Mouse (Mus musculus): ENCODE measurements around the gene Srrt. TPM values are rescaled to one million over a fixed set of nuclear protein-coding genes. Genes with fewer than 3 reads are reported as not detected.

The Srrt gene
- polyA plus RNA-seq, 1 experiment from 2014 or later, result 86.7 TPM

GRCm38 (mm10) chr5:137295296-137295695 is 12.2 kb downstream of the Srrt start:
- H3K27me3 ChIP-seq, result no peaks in the 10 kb centered on the region
- H3K36me3 ChIP-seq, result peaks cover 63% of the 10 kb centered on the region
- H3K9ac ChIP-seq, result peak overlapping the region; percentile 88
- H3K4me1 ChIP-seq (replicated peaks), result peaks cover 64% of the 10 kb centered on the region
- no peak for DNase-seq
- no peaks in the 10 kb centered on the region for H3K9me3 ChIP-seq (replicated peaks)
- H3K27ac ChIP-seq, result peak overlapping the region; percentile 100
- peak overlapping the region; percentile 100 for H3K4me2 ChIP-seq
- 73% methylated on average over 9 of the region's 9 CpGs for WGBS (ENCODE audit: insufficient replicate concordance)
- peak overlapping the region; percentile 83 for H3K4me3 ChIP-seq (replicated peaks)
- ATAC-seq (ENCODE audit: low read depth), result no peak

- DNase-seq, result no peak
- Histone ChIP-seq H3K4me2 (peak overlapping the region; percentile 100), H3K9ac (peak overlapping the region; percentile 88), H3K27me3 (no peaks in the 10 kb centered on the region), H3K9me3 (replicated peaks) (no peaks in the 10 kb centered on the region), H3K4me3 (replicated peaks) (peak overlapping the region; percentile 83), H3K4me1 (replicated peaks) (peaks cover 69% of the 10 kb centered on the region), H3K27ac (peak overlapping the region; percentile 100), H3K36me3 (peaks cover 57% of the 10 kb centered on the region)
- peak; percentile 19 for ATAC-seq (ENCODE audit: low read depth)
- 7% methylated on average over 18 of the region's 18 CpGs for WGBS (ENCODE audit: insufficient replicate concordance)
Measured at GRCm38 (mm10) chr5:137294744-137295093, 12.8 kb downstream of the Srrt start.

- peak; percentile 71 for ATAC-seq (ENCODE audit: low read depth)
- WGBS (ENCODE audit: insufficient replicate concordance), result under 1% methylated on average over 52 of the region's 52 CpGs
- DNase-seq, result peak; percentile 91
- Histone ChIP-seq H3K4me3 (replicated peaks) (peak within 1 kb of the TSS; percentile 83), H3K4me1 (replicated peaks) (peaks cover 74% of the 10 kb centered on the region), H3K27me3 (peaks cover 6% of the 10 kb centered on the region), H3K4me2 (peak within 1 kb of the TSS; percentile 100), H3K36me3 (peaks cover 51% of the 10 kb centered on the region), H3K27ac (peak within 1 kb of the TSS; percentile 100), H3K9me3 (replicated peaks) (no peaks in the 10 kb centered on the region), H3K9ac (peak within 1 kb of the TSS; percentile 88)
Measured at GRCm38 (mm10) chr5:137293839-137294743, 13.4 kb downstream of the Srrt start, which contains the start of gene Ufsp1. Gene Ufsp1 (plus strand): TSS chr5:137294629.

GRCm38 (mm10) chr5:137293282-137293681 is 14.2 kb downstream of the Srrt start:
- DNase-seq (peak; percentile 87), ATAC-seq (ENCODE audit: low read depth) (peak; percentile 45)
- H3K27ac ChIP-seq, result peak overlapping the region; percentile 100
- peaks cover 80% of the 10 kb centered on the region for H3K4me1 ChIP-seq (replicated peaks)
- H3K4me2 ChIP-seq, result peak overlapping the region; percentile 100
- WGBS (ENCODE audit: insufficient replicate concordance), result under 1% methylated on average over 15 of the region's 15 CpGs
- no peaks in the 10 kb centered on the region for H3K9me3 ChIP-seq (replicated peaks)
- peaks cover 43% of the 10 kb centered on the region for H3K36me3 ChIP-seq
- peaks cover 7% of the 10 kb centered on the region for H3K27me3 ChIP-seq
- H3K4me3 ChIP-seq (replicated peaks), result peak overlapping the region; percentile 83
- H3K9ac ChIP-seq, result peak overlapping the region; percentile 88

GRCm38 (mm10) chr5:137291381-137291926 is 16.0 kb downstream of the Srrt start:
- WGBS (ENCODE audit: insufficient replicate concordance), result 72% methylated on average over 15 of the region's 15 CpGs
- H3K27me3 ChIP-seq, result peaks cover 20% of the 10 kb centered on the region
- peaks cover 93% of the 10 kb centered on the region for H3K4me1 ChIP-seq (replicated peaks)
- no peaks in the 10 kb centered on the region for H3K9me3 ChIP-seq (replicated peaks)
- DNase-seq, result no peak
- no peak for ATAC-seq (ENCODE audit: low read depth)
- peaks cover 25% of the 10 kb centered on the region for H3K36me3 ChIP-seq
- peak overlapping the region; percentile 100 for H3K4me2 ChIP-seq
- peak overlapping the region; percentile 88 for H3K9ac ChIP-seq
- H3K4me3 ChIP-seq (replicated peaks), result peak overlapping the region; percentile 83
- peak overlapping the region; percentile 100 for H3K27ac ChIP-seq

GRCm38 (mm10) chr5:137290677-137291076 is 16.8 kb downstream of the Srrt start:
- H3K27ac ChIP-seq, result peak overlapping the region; percentile 100
- ATAC-seq (ENCODE audit: low read depth), result peak; percentile 67
- 12% methylated on average over 15 of the region's 15 CpGs for WGBS (ENCODE audit: insufficient replicate concordance)
- peaks cover 20% of the 10 kb centered on the region for H3K27me3 ChIP-seq
- DNase-seq, result peak; percentile 91
- peak overlapping the region; percentile 83 for H3K4me3 ChIP-seq (replicated peaks)
- H3K36me3 ChIP-seq, result peaks cover 17% of the 10 kb centered on the region
- peak overlapping the region; percentile 100 for H3K4me2 ChIP-seq
- no peaks in the 10 kb centered on the region for H3K9me3 ChIP-seq (replicated peaks)
- H3K4me1 ChIP-seq (replicated peaks), result peaks cover 88% of the 10 kb centered on the region
- H3K9ac ChIP-seq, result peak overlapping the region; percentile 88

GRCm38 (mm10) chr5:137289591-137290365 is 17.7 kb downstream of the Srrt start:
- ATAC-seq (ENCODE audit: low read depth), result peak; percentile 78
- WGBS (ENCODE audit: insufficient replicate concordance), result 12% methylated on average over 13 of the region's 13 CpGs
- Histone ChIP-seq H3K9ac (peak overlapping the region; percentile 94), H3K4me3 (replicated peaks) (peak overlapping the region; percentile 83), H3K27me3 (peaks cover 20% of the 10 kb centered on the region), H3K4me1 (replicated peaks) (peaks cover 79% of the 10 kb centered on the region), H3K27ac (peak overlapping the region; percentile 100), H3K36me3 (peaks cover 8% of the 10 kb centered on the region), H3K4me2 (peak overlapping the region; percentile 100), H3K9me3 (replicated peaks) (no peaks in the 10 kb centered on the region)
- DNase-seq, result peak; percentile 93

- Histone ChIP-seq H3K27ac (peak overlapping the region; percentile 100), H3K9me3 (replicated peaks) (no peaks in the 10 kb centered on the region), H3K27me3 (peaks cover 20% of the 10 kb centered on the region), H3K9ac (peak overlapping the region; percentile 94), H3K4me2 (peak overlapping the region; percentile 100), H3K4me3 (replicated peaks) (peak overlapping the region; percentile 83), H3K36me3 (peaks cover 7% of the 10 kb centered on the region), H3K4me1 (replicated peaks) (peaks cover 73% of the 10 kb centered on the region)
- peak; percentile 35 for ATAC-seq (ENCODE audit: low read depth)
- peak; percentile 65 for DNase-seq
- WGBS (ENCODE audit: insufficient replicate concordance), result 1% methylated on average over 25 of the region's 25 CpGs
Measured at GRCm38 (mm10) chr5:137288999-137289470, 18.4 kb downstream of the Srrt start.

- H3K4me1 ChIP-seq (replicated peaks), result peaks cover 65% of the 10 kb centered on the region
- H3K9ac ChIP-seq, result peak overlapping the region; percentile 94
- H3K36me3 ChIP-seq, result peaks cover 7% of the 10 kb centered on the region
- WGBS (ENCODE audit: insufficient replicate concordance), result under 1% methylated on average over 59 of the region's 65 CpGs
- H3K27ac ChIP-seq, result peak overlapping the region; percentile 100
- ATAC-seq (ENCODE audit: low read depth) (no peak), DNase-seq (peak; percentile 51)
- H3K4me2 ChIP-seq, result peak overlapping the region; percentile 100
- no peaks in the 10 kb centered on the region for H3K9me3 ChIP-seq (replicated peaks)
- H3K27me3 ChIP-seq, result peaks cover 20% of the 10 kb centered on the region
- peak overlapping the region; percentile 83 for H3K4me3 ChIP-seq (replicated peaks)
Measured at GRCm38 (mm10) chr5:137287953-137288743, 19.3 kb downstream of the Srrt start.
